Mouse (Mus musculus): ENCODE results near the gene Ncbp3.

- TF ChIP-seq ZC3H11A (IDR thresholded peaks at IDR 0.05; ENCODE audit: low read depth, low read length) (no peak), POLR2A (IDR thresholded peaks at IDR 0.05; ENCODE audit: control insufficient read depth in 1 of 2, insufficient read depth in 1 of 2, low read depth in 1 of 2, low read length in 2 of 2, poor library complexity in 1 of 2) (no peak), CHD2 (IDR thresholded peaks at IDR 0.05; ENCODE audit: low read length) (no peak), CTCF (IDR thresholded peaks at IDR 0.05 in 2 of 3, conservative IDR thresholded peaks at IDR 0.05 in 1 of 3; ENCODE audit: control insufficient read depth in 1 of 3, insufficient read depth in 1 of 3, low read depth in 2 of 3, low read length in 3 of 3, poor library complexity in 1 of 3, severe bottlenecking in 1 of 3) (no peak), MAFK (IDR thresholded peaks at IDR 0.05; ENCODE audit: borderline replicate concordance, low read depth, low read length) (no peak), ZNF384 (IDR thresholded peaks at IDR 0.05; ENCODE audit: low read depth, low read length) (no peak), TAL1 (IDR thresholded peaks at IDR 0.05; ENCODE audit: low read length) (no peak), CHD1 (IDR thresholded peaks at IDR 0.05; ENCODE audit: low read depth, low read length) (no peak)
Measured at GRCm38 (mm10) chr11:73007113-73007512, 40.5 kb upstream of the Ncbp3 start.

Data from MEL (cell line).